Mouse (Mus musculus) intestine, postnatal 0 days (tissue): ENCODE results near the gene Il9. TPM values are rescaled to one million over a fixed set of nuclear protein-coding genes. Genes with fewer than 3 reads are reported as not detected.
A peak's percentile ranks its signal among the peaks of the same experiment; 100 is the strongest.

Experiments used
- ATAC-seq: fragments of 200-750 bp; cut with Nextera tagmentation; 2 replicates; pipeline ENCODE4 v1.8.0; 2017; ENCODE audit warnings: mild to moderate bottlenecking, moderate TSS enrichment, moderate library complexity
- H3K27ac ChIP-seq: fragments of 300-500 bp; sonication (generic); 2 replicates; pipeline ENCODE4 v1.5.1; 2014; ENCODE audit warnings: mild to moderate bottlenecking, low read depth, low read length, moderate library complexity
- H3K27me3 ChIP-seq: fragments of 300-500 bp; sonication (generic); replicated peaks from 2 replicates; pipeline ENCODE4 v1.6.1; 2014; ENCODE audit warnings: low read length, mixed read lengths; ENCODE audit not compliant: control insufficient read depth, insufficient read depth
- H3K36me3 ChIP-seq: fragments of 300-500 bp; sonication (generic); 2 replicates; pipeline ENCODE4 v1.6.1; 2014; ENCODE audit warnings: mild to moderate bottlenecking, moderate library complexity; ENCODE audit not compliant: control insufficient read depth, insufficient read depth
- H3K4me1 ChIP-seq: fragments of 300-500 bp; sonication (generic); replicated peaks from 2 replicates; pipeline ENCODE4 v1.6.1; 2014; ENCODE audit warnings: antibody characterized with exemption, low read length, mixed read lengths; ENCODE audit not compliant: control insufficient read depth, insufficient read depth
- H3K4me2 ChIP-seq: fragments of 300-500 bp; sonication (generic); replicated peaks from 2 replicates; pipeline ENCODE4 v1.6.1; 2014; ENCODE audit warnings: low read depth, mild to moderate bottlenecking, moderate library complexity
- H3K4me3 ChIP-seq: fragments of 300-500 bp; sonication (generic); 2 replicates; pipeline ENCODE4 v1.5.1; 2014; ENCODE audit warnings: low read depth, low read length
- H3K9ac ChIP-seq: fragments of 300-500 bp; sonication (generic); 2 replicates; pipeline ENCODE4 v1.6.1; 2014; ENCODE audit warnings: mild to moderate bottlenecking, low read depth, low read length
- H3K9me3 ChIP-seq: fragments of 300-500 bp; sonication (generic); 2 replicates; pipeline ENCODE4 v1.6.1; 2016; ENCODE audit warnings: mixed run types; ENCODE audit not compliant: control insufficient read depth
- CTCF ChIP-seq: sonication (generic); IDR thresholded peaks from 2 replicates; pipeline ENCODE4 v1.5.1; 2016; ENCODE audit warnings: low read depth, mild to moderate bottlenecking, control low read depth, antibody characterized with exemption, moderate library complexity
- WGBS: fragments of 180-500 bp; shearing (Covaris S2); extraction: QIAGEN DNeasy Blood & Tissue Kit; methylation state at CpG from one replicate; pipeline ENCODE4 v1.1.7; 2014; 5-methylcytosine and 5-hydroxymethylcytosine counted together
- polyA plus RNA-seq: library from polyadenylated mRNA; unstranded; fragments of >200 nt; fragmentation: Nextera tagmentation; extraction: Ambion mirVana; gene quantifications from 2 replicates; pipeline ENCODE4 v1.2.1, GENCODE M21; 2015

The Il9 gene
- polyA plus RNA-seq, 1 experiment from 2014 or later, result not detected

- 67% methylated on average over 6 of the region's 6 CpGs for WGBS
- H3K4me3 ChIP-seq, result no peak overlapping the region
- no peak for ATAC-seq
- H3K36me3 ChIP-seq, result no peaks in the 10 kb centered on the region
- H3K4me2 ChIP-seq, result no peak overlapping the region
- H3K27me3 ChIP-seq, result no peaks in the 10 kb centered on the region
- no peak overlapping the region for H3K9ac ChIP-seq
- H3K9me3 ChIP-seq, result no peaks in the 10 kb centered on the region
- H3K27ac ChIP-seq, result no peak overlapping the region
- no peak for TF ChIP-seq CTCF
- no peaks in the 10 kb centered on the region for H3K4me1 ChIP-seq
These were observed 19.9 kb upstream of the Il9 start for GRCm38 (mm10) chr13:56501866-56502420.

- Histone ChIP-seq H3K4me1 (no peaks in the 10 kb centered on the region), H3K9ac (no peak overlapping the region), H3K4me2 (no peak overlapping the region), H3K27me3 (no peaks in the 10 kb centered on the region), H3K9me3 (no peaks in the 10 kb centered on the region), H3K27ac (no peak overlapping the region), H3K4me3 (no peak overlapping the region), H3K36me3 (no peaks in the 10 kb centered on the region)
- WGBS, result 79% methylated on average over 8 of the region's 8 CpGs
- TF ChIP-seq CTCF, result no peak
- ATAC-seq, result no peak
These were observed 18.6 kb upstream of the Il9 start for GRCm38 (mm10) chr13:56500636-56501035.

GRCm38 (mm10) chr13:56500132-56500531, 18.1 kb upstream of the Il9 start:
- no peak for ATAC-seq

GRCm38 (mm10) chr13:56494440-56494839, 12.4 kb upstream of the Il9 start:
- Histone ChIP-seq H3K36me3 (no peaks in the 10 kb centered on the region), H3K27me3 (no peaks in the 10 kb centered on the region), H3K9ac (no peak overlapping the region), H3K4me1 (no peaks in the 10 kb centered on the region), H3K9me3 (no peaks in the 10 kb centered on the region), H3K27ac (no peak overlapping the region), H3K4me3 (no peak overlapping the region), H3K4me2 (no peak overlapping the region)
- 75% methylated on average over 3 of the region's 3 CpGs for WGBS
- no peak for ATAC-seq
- no peak for TF ChIP-seq CTCF

More at GRCm38 (mm10) chr13:56500132-56500531, 18.1 kb upstream of the Il9 start:
- Histone ChIP-seq H3K9ac (no peak overlapping the region), H3K9me3 (no peaks in the 10 kb centered on the region), H3K4me2 (no peak overlapping the region), H3K4me1 (no peaks in the 10 kb centered on the region), H3K36me3 (no peaks in the 10 kb centered on the region), H3K4me3 (no peak overlapping the region), H3K27me3 (no peaks in the 10 kb centered on the region), H3K27ac (no peak overlapping the region)
- WGBS, result 62% methylated on average over 3 of the region's 3 CpGs
- peak; percentile 70 for TF ChIP-seq CTCF

DNA sequence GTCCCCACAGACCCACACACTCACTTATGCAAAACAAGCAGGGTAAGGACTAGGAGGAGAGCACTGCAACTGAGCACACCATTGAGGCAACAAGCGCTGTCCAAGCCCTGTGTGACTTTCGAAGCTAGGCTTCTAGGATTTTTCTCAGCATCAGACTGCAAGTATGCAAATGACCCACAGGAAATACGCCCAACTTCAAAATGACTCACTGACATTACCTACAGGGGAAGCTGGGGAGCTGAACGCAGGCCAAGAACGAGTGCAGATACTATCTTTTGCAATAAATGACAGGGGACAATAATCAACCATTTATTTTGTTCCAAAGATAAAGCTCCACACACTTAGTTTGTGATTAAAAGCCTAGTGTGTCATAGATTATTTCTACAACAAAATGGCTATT, 6.0 kb upstream of the Il9 start:
- TF ChIP-seq CTCF, result no peak
- Histone ChIP-seq H3K4me1 (no peaks in the 10 kb centered on the region), H3K4me2 (no peak overlapping the region), H3K27me3 (no peaks in the 10 kb centered on the region), H3K9ac (no peak overlapping the region), H3K27ac (no peak overlapping the region), H3K4me3 (no peak overlapping the region), H3K36me3 (no peaks in the 10 kb centered on the region), H3K9me3 (no peaks in the 10 kb centered on the region)
- WGBS, result 40% methylated on average over 5 of the region's 5 CpGs
- no peak for ATAC-seq

- no peaks in the 10 kb centered on the region for H3K4me1 ChIP-seq
- H3K36me3 ChIP-seq, result no peaks in the 10 kb centered on the region
- no peaks in the 10 kb centered on the region for H3K9me3 ChIP-seq
- no peaks in the 10 kb centered on the region for H3K27me3 ChIP-seq
- H3K4me2 ChIP-seq, result no peak overlapping the region
- 83% methylated on average over 6 of the region's 6 CpGs for WGBS
- ATAC-seq, result no peak
- 0 out of 2 replicates have a peak, but pooled peaks have one; percentile 29 for TF ChIP-seq CTCF
- H3K27ac ChIP-seq, result no peak overlapping the region
- no peak overlapping the region for H3K4me3 ChIP-seq
- H3K9ac ChIP-seq, result no peak overlapping the region
These were observed 4.0 kb downstream of the Il9 start for GRCm38 (mm10) chr13:56478027-56478426.

- Histone ChIP-seq H3K36me3 (no peaks in the 10 kb centered on the region), H3K4me2 (no peak overlapping the region), H3K4me1 (no peaks in the 10 kb centered on the region), H3K4me3 (no peak overlapping the region), H3K9me3 (no peaks in the 10 kb centered on the region), H3K9ac (no peak overlapping the region), H3K27ac (no peak overlapping the region), H3K27me3 (no peaks in the 10 kb centered on the region)
- TF ChIP-seq CTCF, result no peak
- WGBS, result 38% methylated on average over 6 of the region's 6 CpGs
- no peak for ATAC-seq
These were observed 4.8 kb downstream of the Il9 start for GRCm38 (mm10) chr13:56477271-56477670.
